Mouse (Mus musculus) liver, postnatal 0 days (tissue): Measurements from ENCODE around the gene Cyth1.

Source experiments
- CTCF ChIP-seq: sonication (generic); IDR thresholded peaks from 2 replicates; pipeline ENCODE4 v1.5.1; 2016; ENCODE audit warnings: antibody characterized with exemption, low read depth
- EP300 ChIP-seq: IDR thresholded peaks from 2 replicates; pipeline ENCODE4 v1.6.1; 2016; ENCODE audit warnings: antibody characterized with exemption, low read depth, mild to moderate bottlenecking

DNA sequence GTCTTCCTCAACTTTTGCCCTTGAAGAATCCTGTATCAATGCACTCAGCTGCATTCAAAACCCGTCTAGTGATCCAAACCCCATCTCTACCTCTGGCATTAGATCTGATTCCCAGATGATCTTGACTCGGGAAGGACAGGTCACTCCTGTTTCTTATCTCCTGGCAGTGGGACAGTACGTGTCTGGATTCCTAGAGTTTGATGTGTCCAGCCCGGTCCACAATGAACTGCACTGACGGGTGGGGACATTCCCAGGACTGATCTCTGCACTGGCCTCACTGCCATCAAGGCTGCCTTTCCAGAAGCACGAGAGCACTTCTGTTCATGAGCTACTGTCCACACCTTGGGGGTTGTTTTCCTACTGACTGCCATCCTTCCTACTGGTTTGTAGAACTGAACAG, 31.9 kb downstream of the Cyth1 start:
- TF ChIP-seq CTCF, result no peak
- no peak for TF ChIP-seq EP300
